Mouse (Mus musculus): ENCODE results near the gene Lurap1.

Gene Lurap1

DNA sequence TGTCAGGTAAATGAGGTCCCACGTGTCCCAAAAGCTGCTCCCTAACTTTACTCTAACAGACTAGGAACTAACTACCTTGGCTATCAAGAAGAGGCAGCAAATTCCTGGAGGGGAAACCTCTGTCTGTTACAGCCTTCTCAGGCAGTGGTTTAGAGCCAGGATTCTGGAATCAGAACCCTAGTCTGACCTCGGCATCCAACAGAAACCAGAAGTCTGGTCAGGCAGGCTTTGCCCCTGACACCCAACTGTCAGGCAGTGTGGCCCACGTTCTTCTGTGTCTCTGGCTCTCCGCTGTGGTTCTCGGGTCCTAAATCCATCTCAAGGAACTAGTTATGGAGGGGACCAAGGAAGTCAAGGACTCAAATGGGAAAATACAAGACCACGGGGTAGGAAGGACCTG is at the start of gene Lurap1:
Gene Lurap1, minus strand, starts transcription at position 101 of the 400 bp plus-strand sequence.
- in situ Hi-C loops (cut with MboI) = no loop called here

DNA sequence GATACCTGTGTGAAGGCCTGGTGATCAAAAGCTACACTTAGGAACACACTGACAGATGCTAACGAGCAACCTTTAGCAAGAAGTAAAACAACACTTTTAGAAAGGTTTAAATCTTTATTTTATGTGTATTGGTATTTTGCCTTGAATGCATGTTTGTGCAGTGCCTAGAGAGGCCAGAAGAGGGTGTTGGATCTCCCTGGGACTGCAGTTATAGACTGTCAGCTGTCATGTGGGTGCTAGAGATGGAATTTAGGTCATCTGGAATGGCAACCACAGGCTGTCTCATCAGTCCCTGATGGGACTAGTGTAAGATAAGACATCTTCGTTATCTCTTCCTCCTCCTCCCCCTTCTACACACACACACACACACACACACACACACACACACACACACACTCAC is 47.3 kb upstream of the Lurap1 start:
- in situ Hi-C loops (cut with MboI) = no loop called here

DNA sequence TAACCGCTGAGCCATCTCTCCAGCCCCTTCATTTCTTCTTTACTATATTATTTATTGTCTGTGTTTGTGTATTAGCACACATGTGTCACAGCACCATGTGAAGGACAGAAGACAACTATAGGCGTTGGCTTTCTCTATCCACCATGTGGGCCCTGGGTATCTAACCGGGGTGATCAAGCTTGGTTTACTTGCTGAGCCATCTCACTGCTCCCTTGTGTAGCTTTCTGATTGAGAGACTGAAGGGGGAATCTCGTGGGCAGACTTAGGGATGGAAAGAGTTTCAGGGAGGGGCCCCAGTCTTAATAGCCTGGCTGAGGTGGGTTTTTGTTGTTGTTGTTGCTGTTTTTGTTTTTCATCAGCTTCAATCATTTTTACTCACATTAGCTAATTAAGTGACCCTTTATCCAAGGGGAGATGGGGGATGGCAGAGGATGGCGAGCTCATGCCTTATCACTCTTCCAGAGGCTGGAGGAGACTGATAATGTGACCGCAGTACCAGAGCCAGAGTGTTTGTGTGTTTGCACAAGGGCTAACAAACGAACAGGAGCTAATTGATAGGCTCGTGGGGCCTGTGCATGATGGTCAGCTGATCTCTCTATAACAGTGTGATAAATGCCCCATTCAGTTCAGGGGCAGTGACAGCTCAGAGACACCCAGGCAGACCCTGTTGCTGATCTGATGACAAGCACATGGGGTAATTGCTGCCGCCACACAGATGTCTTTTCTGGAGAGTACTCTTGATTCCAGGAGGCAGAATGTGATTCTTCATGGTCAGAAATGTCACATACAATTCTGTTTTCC is 42.6 kb upstream of the Lurap1 start:
- in situ Hi-C loops (cut with MboI) = no loop called here

DNA sequence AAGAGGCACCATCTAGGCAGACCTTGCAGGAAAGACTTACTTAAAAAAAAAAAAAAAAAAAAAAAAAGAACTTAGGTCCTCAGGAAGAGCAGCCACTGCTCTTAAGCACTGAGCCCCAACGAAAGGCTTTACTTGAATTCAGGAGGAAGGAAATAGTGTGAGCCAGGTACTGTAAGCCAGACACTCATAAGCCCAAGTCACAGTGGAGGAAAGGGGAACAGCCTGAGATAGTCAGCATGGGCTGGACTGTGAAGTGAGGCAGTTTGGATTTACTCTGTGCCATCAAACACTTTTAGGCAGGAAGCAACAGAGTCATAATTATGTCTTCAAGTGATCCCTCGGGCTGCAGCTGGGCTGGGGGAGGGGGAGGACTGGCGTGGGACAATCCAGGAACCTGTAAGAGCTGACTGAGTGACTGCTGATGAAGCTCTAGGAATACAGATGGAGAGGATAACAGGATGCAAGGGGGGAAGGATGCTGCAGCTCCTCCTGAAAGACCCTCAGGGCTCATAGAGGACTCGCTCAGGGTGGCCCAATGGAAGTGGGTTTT is 41.2 kb upstream of the Lurap1 start:
- in situ Hi-C loops (cut with MboI) = no loop called here

DNA sequence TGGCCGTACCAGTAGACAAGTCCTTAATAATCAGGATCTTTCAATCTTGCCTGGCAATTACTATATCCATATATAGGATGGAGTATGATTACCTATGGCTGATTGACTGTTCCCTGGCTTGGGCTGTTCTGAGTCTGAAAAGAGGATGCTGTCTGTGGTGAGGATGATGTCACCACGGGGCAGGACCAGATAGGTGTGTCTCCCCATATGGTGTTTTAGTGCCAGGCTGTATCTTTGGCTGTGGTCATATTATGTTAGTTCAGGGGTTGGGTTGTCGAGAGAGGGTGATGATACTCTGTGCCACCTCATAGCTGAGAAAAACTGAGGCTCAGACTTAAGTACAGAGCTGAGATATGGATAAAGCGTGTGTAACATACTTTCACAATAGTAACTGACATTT is 33.9 kb upstream of the Lurap1 start:
- in situ Hi-C loops (cut with MboI) = no loop called here

DNA sequence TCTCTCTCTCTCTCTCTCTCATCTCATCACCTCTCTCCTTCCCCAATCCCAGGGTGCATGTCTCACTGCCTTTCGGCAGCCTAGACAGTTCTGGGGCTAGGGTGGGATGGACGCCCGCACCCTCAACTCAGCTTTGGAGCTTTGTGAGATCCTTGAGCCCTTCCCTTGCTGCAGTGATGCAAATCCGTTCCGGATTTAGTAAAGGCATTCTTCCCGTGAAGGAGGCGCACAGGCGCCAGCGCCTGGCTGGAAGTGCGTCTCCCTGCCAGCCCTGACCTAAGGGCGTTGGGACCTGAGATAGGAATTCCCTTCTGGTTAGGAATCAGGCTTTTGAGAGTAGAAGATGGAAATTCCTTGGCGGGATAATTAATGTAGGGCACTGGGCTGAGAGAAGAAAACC is 31.6 kb upstream of the Lurap1 start:
- in situ Hi-C loops (cut with MboI) = no loop called here

DNA sequence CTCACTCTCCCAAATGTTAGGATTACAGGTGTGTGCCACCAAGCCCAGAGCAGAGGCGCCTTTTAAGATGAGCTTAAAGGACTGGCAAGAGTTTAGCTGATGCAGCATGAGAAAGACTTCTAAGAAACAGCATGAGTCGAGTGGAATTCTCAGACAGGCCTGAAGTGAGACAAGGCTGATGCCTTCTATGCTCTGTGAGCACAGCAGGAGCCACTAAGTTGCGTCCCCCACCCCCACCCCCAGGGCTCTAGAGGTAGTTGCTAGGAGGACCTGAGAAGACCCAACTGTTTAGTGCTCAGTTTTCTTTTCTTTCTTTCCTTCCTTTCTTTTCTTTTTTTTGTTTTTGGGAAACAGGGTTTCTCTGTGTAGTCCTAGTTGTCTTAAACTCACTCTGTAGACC is 30.9 kb upstream of the Lurap1 start:
- in situ Hi-C loops (cut with MboI) = no loop called here

DNA sequence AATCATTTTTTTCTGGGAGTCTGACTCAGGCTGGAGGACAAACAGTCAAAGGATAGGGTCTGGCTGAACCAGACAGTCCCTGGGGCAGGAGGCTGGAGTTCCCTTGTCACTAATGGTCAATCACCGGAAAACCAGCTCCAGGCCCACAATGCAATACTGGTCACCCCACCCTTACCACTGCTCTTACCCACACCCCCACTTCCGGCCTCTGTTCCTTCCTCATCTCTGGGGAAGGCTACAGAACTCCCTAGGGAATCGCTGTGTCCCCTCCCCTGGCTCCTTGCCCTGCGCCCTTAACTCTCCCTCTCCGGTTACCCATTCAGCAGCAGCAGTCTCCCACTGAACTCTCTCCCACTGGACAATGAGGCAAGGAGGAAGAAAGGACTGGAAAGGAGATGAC is 26.0 kb upstream of the Lurap1 start:
- in situ Hi-C loops (cut with MboI) = no loop called here

DNA sequence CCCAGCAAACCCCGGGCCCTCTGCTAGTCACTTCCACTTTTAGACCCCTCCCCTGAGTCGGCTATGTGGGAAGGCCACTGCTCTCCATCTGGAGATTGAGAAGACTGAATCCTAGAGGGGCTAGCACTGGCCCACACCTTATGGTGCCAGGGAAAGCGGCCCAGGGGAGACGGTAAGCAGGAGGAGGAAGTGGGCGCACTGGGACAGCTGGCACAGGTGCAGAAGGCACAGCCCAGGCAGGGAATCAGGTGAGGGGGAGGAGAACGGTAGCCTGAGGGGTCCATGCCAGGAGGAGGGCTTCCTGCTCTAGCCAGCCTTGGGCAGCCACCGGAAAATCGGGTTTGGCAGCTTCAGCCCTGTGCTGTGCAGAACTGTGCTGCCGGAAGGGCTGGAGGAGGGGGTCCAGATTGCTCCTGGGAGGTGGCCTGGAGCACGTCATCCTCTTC is 25.4 kb upstream of the Lurap1 start:
- in situ Hi-C loops (cut with MboI) = no loop called here

DNA sequence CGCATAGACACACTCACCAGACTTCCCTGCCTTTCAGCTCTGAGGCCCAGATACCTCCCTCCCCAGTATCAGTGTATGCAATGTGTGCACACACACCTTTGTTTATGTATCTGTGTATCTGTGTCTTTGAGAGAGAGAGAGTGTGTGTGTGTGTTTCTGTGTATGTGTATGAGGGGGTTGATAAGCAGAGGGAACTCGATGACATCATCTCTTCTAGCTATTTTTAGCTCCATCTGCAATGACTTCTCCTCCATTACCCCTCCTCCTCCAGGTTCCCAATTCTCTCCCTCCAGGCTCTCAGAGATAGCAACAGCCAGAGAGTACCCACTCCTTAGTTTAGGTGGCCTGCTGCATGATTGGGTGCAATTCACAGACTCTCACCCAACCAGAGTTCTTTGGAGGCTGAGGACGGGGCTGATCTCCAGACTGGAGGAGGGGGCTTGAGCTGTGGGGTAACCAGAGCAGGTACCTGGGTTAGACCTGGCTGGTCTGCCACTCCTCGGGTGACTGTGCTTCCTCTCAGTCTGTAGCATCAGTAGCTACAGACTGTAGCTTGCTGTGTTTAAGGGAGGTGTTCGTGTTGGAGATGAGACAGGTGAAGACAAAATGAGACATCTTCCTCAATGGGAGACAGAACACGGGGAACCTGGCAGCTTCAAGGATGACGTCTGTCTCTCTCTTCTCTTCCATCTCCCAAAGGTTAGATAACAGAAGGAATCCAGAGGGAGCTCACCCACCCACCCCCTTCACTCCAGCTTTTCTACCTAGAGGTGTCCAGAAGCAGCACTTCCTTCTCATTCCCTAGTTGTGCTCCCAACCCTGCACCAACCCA is 24.8 kb upstream of the Lurap1 start:
- in situ Hi-C loops (cut with MboI) = no loop called here

DNA sequence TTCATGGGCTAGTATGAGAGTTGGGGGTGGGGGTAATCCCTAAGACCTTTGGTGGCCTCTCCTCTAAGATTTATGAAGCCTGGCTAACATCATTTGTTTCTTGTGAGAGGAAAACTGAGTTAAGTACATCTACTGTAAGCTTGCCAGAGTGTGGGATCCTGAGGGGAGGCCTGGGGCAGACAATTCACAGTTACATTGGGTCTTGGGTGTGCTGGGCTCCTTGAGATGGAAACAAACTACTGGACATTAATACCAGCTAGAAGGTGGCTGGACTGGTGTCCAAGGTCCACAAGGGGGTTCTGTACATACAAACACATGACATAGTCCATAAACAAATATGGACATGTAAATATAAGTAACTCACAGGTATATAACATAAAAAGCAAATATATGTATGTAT is 24.0 kb upstream of the Lurap1 start:
- in situ Hi-C loops (cut with MboI) = no loop called here

DNA sequence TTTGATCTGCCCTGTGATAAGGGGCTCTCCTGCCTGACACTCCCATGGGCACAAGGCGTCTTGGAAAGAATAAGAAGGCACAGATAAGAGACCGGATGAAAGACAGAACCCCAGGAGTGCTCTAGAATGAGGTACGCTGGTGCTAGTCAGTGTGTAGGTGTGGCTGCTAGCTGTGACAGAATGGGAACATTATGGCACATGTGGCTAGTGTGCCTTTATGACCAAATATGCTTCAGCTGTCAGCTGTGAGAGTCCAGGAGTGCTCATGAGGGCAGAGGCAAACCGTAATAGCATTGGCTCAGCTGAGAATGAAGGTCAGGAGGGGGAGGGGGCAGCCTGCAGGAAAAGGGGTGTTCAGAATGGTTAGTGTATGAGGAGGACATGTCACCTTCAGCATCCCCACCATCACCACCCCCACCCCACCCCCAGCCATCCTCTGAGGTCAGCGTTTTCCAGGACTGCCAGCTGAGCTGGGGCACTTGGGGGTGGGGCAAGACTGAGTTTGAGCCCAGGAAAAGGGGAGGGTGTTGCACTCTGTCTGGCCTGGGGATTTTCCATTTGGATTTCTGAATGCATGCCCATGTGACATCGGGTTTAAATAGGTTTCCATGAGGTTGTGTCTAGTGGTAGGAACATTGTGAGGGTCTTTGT is 23.5 kb upstream of the Lurap1 start:
- in situ Hi-C loops (cut with MboI) = no loop called here

DNA sequence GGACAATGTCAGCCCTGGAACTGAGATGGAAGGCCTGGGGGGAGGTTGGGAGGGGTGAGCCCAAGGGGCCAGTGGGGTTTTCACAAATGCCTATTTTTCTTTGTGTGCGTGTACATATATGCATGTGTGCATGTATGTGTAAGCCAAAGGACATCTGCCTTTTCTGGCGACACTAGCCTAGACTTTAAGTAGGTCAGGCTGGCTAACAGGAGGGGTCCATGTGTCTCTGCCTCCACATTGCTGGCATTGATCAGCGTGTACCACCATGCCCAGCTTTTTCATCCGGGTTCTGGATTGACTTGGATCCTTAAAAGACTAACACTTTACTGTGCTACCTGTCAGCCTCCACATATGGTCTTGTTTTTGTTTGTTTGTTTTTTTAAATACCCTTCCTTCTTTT is 22.6 kb upstream of the Lurap1 start:
- in situ Hi-C loops (cut with MboI) = no loop called here

DNA sequence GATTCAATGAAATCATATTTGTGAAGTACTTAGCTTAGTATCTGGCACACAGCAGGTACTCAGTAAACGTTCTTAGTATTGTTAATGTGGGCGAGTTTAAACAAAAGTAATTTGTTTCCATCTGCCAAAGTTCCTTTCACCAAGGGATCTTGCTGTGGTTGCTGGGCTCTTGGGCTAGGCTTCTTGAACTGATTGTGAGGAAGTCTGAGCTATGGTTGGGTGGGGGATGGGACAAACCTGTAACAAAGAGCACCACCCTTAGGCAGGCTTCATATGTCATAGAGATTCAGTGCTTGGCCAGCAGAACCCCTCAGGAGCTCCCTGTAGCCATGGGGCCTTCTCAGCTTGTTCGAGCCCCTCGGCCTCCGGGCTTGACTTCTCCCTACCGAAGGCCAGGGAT is 21.9 kb upstream of the Lurap1 start, which contains the start of the genes 1700042G07Rik and Gm49337:
Gene 1700042G07Rik, plus strand, starts transcription at position 301 of the 400 bp plus-strand sequence.
Gene Gm49337, plus strand, starts transcription at position 313 of the 400 bp plus-strand sequence.
- in situ Hi-C loops (cut with MboI) = no loop called here

DNA sequence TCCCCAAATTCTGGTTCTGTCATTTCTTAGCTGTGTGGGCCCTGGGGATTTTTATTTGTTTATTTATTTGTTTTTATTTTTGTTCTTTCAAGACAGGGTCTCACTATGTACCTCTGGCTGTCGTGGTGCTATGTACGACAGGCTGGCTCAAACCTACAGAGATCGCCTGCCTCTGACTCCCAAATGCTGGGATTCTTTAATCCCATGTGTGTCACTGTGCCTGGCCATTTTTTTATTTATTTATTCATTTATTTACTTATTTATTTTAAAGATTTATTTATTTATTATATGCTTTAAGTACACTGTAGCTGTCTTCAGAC is 18.2 kb upstream of the Lurap1 start:
- in situ Hi-C loops (cut with MboI) = no loop called here

DNA sequence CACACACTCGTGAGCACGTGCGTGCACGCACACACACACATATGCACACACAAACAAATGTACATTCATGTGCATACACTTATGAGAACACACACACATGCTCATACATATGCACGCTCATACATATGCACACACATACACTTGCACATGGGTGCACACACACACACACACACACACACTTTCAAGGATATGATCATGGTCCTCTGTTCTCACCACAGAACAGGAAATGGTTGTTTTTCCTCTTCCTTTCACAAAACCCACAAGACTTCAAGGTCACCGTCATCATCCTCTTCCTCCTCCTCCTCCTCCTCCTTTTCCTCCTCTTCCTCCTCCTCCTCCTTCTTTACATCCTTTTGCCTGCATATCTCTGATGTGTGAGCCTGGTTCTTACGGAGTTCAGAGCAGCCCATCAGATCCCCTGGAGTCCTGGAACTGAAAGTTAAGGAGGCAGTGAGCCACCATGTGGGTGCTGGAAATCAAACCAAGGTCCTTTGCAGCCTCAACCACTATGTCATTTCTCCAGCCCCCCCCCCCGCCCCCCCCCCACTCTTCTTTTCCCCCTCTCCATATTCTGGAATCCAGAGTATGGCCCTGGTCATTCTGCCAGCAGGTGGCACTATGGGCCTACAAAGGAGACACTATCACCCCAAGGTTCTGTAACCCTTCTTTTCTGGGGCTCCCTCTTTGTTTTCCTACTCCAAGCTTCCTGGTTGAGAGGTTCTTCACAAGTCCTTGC is 17.6 kb upstream of the Lurap1 start:
- in situ Hi-C loops (cut with MboI) = no loop called here

DNA sequence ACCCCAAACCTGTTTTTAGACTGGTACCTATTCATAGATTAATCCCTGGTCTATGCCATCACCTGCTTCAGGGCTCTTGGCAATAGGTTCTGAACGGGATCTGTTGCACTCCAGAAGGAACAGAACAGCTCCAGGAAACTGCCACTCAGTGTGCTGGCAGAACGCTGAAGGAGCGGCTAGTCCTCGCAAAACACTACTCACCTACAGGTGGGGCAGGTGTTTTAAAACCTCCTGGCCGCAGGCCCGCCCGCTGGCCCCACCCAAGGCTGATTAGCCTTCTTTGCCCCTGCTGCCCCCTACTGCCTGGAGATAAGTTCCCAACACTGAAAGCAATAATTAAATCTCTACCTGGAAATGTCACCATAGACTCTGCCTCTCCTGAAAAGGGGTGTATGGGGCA is 16.3 kb upstream of the Lurap1 start, which contains the start of gene Tspan1:
Gene Tspan1, minus strand, starts transcription at position 198 of the 400 bp plus-strand sequence.
- in situ Hi-C loops (cut with MboI) = no loop called here

DNA sequence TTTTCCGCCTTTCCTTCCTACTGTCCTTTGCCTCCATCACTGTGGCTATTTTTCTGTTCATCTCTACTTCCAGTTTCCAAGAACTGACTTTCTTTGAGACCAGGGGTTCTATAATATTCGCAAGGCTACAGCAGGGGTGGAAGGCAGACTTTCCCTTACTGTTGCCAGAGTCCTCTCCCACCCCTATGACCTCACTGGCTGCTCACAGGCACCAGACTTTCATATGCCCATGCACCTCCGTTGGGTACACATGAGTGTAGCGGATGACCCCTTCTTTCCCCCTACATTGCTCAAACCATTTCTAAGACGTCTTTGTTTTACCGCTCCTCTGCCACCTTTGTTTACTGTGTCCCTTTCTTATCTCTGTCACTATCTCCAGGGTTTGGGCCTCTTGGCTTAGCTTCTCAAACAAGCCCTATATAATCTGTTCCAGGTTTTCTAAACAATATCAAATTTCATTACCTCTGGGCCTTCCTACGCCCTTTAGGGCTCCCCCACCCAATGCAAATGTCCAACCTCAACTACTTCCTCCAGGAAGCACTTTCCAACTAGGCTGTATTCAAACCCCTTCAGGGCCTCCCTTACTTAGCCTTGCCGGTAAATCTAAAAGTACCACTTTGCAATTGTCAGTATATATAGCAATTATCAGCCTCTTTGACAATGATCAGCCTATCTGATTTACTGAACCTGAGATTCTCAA is 14.7 kb upstream of the Lurap1 start:
- in situ Hi-C loops (cut with MboI) = no loop called here

DNA sequence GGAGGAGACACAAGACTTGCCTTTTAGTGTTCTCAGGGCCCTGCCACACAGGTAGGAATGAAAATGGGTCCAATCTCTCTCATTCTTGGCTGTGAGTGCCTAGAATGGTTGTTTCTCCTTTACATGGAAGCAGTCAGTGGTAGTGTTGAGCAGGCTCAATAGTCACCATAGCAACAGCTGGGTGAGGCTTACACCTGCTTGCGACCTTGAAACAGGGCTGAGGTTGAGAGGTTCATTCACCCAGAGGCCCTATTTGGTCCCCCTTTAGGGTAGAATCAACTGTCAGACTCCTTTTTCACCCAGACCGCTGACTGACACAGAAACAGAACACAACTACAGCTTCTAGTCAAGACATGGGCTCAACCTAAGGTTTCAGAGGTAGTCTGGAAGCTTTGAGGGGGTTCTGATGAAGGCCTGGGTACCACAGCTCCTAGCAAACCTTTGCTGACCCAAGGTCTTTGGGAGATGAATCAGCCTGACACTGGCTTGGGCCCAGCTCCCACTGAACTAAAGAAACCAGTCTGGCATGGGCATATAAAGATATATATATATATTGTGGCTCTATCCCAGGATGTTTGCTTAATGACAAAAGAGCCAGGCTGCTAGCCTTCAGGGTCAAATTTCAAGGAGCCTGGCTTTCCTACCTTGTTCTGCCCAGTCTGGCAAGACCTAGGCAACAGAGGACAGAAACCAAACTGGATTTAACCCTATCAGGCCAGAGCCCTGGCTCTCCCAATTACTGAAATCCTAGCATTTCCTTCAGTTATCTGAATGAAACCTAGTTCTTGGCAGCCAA is 13.8 kb upstream of the Lurap1 start:
- in situ Hi-C loops (cut with MboI) = no loop called here

DNA sequence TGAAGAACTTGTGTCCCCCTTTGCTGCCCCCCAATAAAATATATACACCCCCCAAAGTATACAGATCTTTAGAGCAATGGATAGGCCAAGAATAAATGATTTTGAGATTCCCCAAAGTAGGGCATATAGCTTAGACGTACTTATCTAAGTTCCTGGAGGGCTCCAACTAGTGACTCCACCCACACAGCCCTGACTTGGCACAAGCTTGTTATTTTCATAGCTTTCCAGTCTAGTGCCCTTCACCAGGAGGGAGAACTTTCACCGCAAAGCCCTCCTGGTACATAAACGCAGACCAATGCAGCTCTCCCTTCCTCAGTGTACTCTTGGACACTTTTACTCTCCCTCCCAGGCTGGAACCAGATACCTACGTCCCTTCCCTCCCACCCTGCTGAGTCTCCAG is 11.0 kb upstream of the Lurap1 start:
- in situ Hi-C loops (cut with MboI) = no loop called here

Measured in mature B cell (primary cell).